Mouse (Mus musculus) midbrain, embryonic 15.5 days (tissue): ENCODE measurements around the gene Lars2. TPM values are rescaled to one million over a fixed set of nuclear protein-coding genes. Genes with fewer than 3 reads are reported as not detected.
A peak's percentile ranks its signal among the peaks of the same experiment; 100 is the strongest.
"Not testable (repeated sequence)": the region's sequence is repeated elsewhere in the genome, so short reads cannot be mapped to it uniquely, and the experiment has no call there.

Experiments
- ATAC-seq: fragments of 200-750 bp; cut with Nextera tagmentation; replicated peaks from 2 replicates; pipeline ENCODE4 v1.8.0; 2017; ENCODE audit warnings: moderate TSS enrichment
- H3K27ac ChIP-seq: fragments of 300-500 bp; sonication (generic); 2 replicates; pipeline ENCODE4 v1.5.1; 2015; ENCODE audit warnings: mild to moderate bottlenecking, inconsistent platforms
- H3K27me3 ChIP-seq: fragments of 300-500 bp; sonication (generic); replicated peaks from 2 replicates; pipeline ENCODE4 v1.6.1; 2015; ENCODE audit warnings: inconsistent platforms
- H3K36me3 ChIP-seq: fragments of 300-500 bp; sonication (generic); replicated peaks from 2 replicates; pipeline ENCODE4 v1.6.1; 2015; ENCODE audit warnings: inconsistent platforms
- H3K4me1 ChIP-seq: fragments of 300-500 bp; sonication (generic); 2 replicates; pipeline ENCODE4 v1.6.1; 2015; ENCODE audit warnings: inconsistent platforms
- H3K4me2 ChIP-seq: fragments of 300-500 bp; sonication (generic); 2 replicates; pipeline ENCODE4 v1.6.1; 2015; ENCODE audit warnings: inconsistent platforms, mild to moderate bottlenecking, moderate library complexity
- H3K4me3 ChIP-seq: fragments of 300-500 bp; sonication (generic); 2 replicates; pipeline ENCODE4 v1.5.1; 2015; ENCODE audit warnings: mild to moderate bottlenecking, inconsistent platforms
- H3K9ac ChIP-seq: fragments of 300-500 bp; sonication (generic); 2 replicates; pipeline ENCODE4 v1.6.1; 2015; ENCODE audit warnings: mild to moderate bottlenecking, inconsistent platforms
- H3K9me3 ChIP-seq: fragments of 300-500 bp; sonication (generic); 2 replicates; pipeline ENCODE4 v1.6.1; 2016; ENCODE audit warnings: inconsistent platforms
- WGBS: fragments of 180-500 bp; shearing (Covaris S2); methylation state at CpG from one replicate; pipeline ENCODE4 v1.1.7; 2015; ENCODE audit warnings: mixed read lengths; 5-methylcytosine and 5-hydroxymethylcytosine counted together
- polyA plus RNA-seq: library from polyadenylated mRNA; unstranded; fragments of >200 nt; fragmentation: Nextera tagmentation; extraction: Ambion mirVana; gene quantifications from 2 replicates; pipeline ENCODE4 v1.2.1, GENCODE M21; 2015

Lars2 gene
- polyA plus RNA-seq, 1 experiment from 2014 or later, result 819 TPM

DNA sequence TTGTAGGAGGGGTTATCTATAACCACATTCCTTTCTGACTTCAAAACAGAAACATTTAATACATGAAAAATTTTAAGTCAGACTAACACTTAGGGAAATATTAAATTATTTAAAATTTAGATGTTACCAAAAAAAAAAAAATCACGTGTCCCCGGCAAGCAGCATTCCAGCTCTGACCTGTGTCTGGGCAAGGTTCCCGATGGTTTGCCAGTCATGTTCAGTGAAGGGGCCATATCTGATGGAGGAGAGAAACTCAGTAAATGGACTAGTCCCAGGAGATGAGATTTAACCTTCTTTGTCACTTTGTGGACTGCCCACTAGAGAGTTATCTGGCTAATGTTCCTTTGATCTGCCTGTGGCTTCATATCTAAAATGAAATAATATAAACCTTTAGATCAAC, 36.3 kb downstream of the Lars2 start:
- no peak overlapping the region for H3K9ac ChIP-seq
- ATAC-seq, result no peak
- no peak overlapping the region for H3K4me3 ChIP-seq
- H3K27me3 ChIP-seq, result no peaks in the 10 kb centered on the region
- 88% methylated on average over 3 of the region's 3 CpGs for WGBS
- H3K27ac ChIP-seq, result no peak overlapping the region
- H3K9me3 ChIP-seq, result no peaks in the 10 kb centered on the region
- no peaks in the 10 kb centered on the region for H3K36me3 ChIP-seq
- H3K4me2 ChIP-seq, result no peak overlapping the region
- H3K4me1 ChIP-seq, result no peaks in the 10 kb centered on the region

DNA sequence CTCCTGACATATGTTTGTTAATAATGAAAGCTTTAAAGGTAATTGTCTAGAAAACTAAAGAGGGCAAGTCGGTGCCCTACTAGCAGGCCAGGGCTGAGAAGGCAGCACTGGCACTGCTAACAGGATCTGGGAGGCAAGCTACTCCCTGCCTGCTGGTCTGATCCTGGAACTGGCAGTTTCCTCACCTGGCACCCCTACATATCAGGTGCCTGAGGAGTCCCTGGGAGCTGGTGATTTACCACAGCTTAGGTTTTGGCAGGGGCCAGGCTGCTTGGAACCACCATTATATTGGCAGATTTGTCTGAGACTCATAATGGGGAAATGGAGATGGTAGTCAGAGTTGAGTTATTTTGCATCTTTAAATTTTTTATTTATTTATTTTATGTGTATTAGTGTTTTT, 38.5 kb downstream of the Lars2 start:
- no peak overlapping the region for H3K27ac ChIP-seq
- no peak overlapping the region for H3K9ac ChIP-seq
- no peaks in the 10 kb centered on the region for H3K27me3 ChIP-seq
- no peaks in the 10 kb centered on the region for H3K4me1 ChIP-seq
- H3K36me3 ChIP-seq, result no peaks in the 10 kb centered on the region
- no peaks in the 10 kb centered on the region for H3K9me3 ChIP-seq
- 93% methylated on average over 1 of the region's 1 CpGs for WGBS
- ATAC-seq, result no peak
- no peak overlapping the region for H3K4me3 ChIP-seq
- H3K4me2 ChIP-seq, result no peak overlapping the region

DNA sequence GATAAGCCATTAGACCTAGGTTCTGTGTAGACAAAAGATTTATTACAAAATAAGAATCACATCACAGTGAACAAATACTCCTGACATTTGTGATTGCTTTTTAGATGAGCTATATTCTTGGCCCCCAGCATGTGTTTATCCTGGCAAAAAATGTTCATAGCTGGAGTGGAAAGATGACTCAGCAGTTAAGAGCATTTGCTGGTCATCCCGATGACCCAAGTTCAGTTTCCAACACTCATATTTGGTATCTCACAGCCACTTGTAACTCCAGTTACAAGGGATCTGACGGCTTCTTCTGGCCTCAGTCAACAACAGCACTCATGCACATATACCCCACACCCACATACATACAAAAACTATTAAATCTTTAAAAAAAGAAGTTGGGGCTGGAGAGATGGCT, 42.0 kb downstream of the Lars2 start:
- H3K4me3 ChIP-seq, result no peak overlapping the region
- H3K36me3 ChIP-seq, result 0 out of 2 replicates have a peak, but pooled peaks cover 9% of the 10 kb centered on the region
- no peaks in the 10 kb centered on the region for H3K4me1 ChIP-seq
- H3K27me3 ChIP-seq, result no peaks in the 10 kb centered on the region
- H3K4me2 ChIP-seq, result no peak overlapping the region
- no peak overlapping the region for H3K9ac ChIP-seq
- 96% methylated on average over 2 of the region's 2 CpGs for WGBS
- H3K9me3 ChIP-seq, result no peaks in the 10 kb centered on the region
- no peak overlapping the region for H3K27ac ChIP-seq
- ATAC-seq, result no peak

DNA sequence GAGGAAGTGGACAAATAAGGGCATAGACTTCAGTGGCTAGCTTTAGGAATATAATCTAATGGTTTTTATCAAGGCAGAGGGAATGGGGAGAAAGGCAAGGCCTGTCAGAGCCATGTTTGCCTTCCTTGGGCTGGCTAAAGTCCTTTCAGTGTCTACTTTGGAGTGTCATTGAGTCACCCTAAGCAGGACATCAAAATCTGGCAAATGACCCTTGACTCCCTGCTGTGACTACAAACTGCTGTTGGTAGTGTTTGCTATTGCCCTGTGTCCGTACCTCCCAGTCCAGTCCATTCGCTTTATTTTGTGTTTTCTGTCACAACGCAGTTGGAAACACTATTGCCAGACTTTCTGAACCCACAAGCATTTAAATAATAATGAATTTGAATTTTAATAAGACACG, 63.1 kb downstream of the Lars2 start:
- Histone ChIP-seq H3K4me1 (no peaks in the 10 kb centered on the region), H3K27ac (no peak overlapping the region), H3K9me3 (no peaks in the 10 kb centered on the region), H3K9ac (no peak overlapping the region), H3K36me3 (no peaks in the 10 kb centered on the region), H3K27me3 (no peaks in the 10 kb centered on the region), H3K4me3 (no peak overlapping the region), H3K4me2 (no peak overlapping the region)
- ATAC-seq, result no peak
- WGBS, result 84% methylated on average over 4 of the region's 4 CpGs

DNA sequence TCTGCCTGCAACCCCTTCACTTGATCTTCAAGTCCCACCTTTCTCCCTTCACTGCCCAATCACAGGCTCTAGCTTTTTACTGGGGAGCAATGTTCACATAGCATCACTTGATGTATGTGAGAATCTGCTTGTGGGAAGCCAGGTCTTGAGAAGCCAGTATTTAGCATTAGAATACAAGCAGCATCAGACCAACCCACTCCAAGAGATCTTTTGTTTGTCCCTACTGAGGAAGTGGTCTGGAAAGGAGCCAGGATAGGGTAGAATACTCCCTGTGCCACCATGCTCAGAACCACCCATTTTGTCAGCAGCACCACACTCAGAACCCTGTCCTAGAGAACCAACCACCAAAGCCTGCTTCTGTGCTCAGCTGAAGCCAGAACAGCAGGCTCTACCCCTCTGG, 64.2 kb downstream of the Lars2 start:
- no peak for ATAC-seq
- no peaks in the 10 kb centered on the region for H3K36me3 ChIP-seq
- H3K9me3 ChIP-seq, result no peaks in the 10 kb centered on the region
- H3K4me2 ChIP-seq, result no peak overlapping the region
- no peak overlapping the region for H3K4me3 ChIP-seq
- H3K4me1 ChIP-seq, result no peaks in the 10 kb centered on the region
- no peak overlapping the region for H3K9ac ChIP-seq
- no peak overlapping the region; the same call in 1 of the 2 replicates for H3K27ac ChIP-seq
- H3K27me3 ChIP-seq, result no peaks in the 10 kb centered on the region

DNA sequence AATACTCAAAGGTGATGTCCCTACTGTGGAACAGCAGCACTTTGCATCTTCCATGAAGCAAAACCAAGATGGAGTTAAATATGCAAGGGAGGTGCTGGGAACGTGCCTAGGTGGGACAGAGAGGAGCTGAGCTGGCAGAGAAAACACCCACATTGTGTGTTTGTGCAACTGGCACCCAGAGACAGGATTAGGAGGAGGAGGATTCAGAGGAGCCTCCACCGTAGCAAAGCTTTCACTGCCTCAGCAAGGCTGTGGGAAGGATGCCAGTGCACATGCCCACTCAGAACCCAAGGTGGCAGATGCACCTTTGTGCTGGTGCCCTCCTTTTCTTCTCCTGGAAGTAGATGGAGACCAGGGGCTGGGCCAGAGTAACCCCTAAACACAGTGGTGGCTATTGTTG, 71.5 kb downstream of the Lars2 start:
- 72% methylated on average over 2 of the region's 2 CpGs for WGBS
- Histone ChIP-seq H3K4me2 (no peak overlapping the region), H3K9ac (no peak overlapping the region), H3K9me3 (no peaks in the 10 kb centered on the region), H3K36me3 (0 out of 2 replicates have a peak, but pooled peaks cover 11% of the 10 kb centered on the region), H3K27me3 (no peaks in the 10 kb centered on the region), H3K4me3 (no peak overlapping the region), H3K27ac (no peak overlapping the region), H3K4me1 (no peaks in the 10 kb centered on the region)
- no peak for ATAC-seq

DNA sequence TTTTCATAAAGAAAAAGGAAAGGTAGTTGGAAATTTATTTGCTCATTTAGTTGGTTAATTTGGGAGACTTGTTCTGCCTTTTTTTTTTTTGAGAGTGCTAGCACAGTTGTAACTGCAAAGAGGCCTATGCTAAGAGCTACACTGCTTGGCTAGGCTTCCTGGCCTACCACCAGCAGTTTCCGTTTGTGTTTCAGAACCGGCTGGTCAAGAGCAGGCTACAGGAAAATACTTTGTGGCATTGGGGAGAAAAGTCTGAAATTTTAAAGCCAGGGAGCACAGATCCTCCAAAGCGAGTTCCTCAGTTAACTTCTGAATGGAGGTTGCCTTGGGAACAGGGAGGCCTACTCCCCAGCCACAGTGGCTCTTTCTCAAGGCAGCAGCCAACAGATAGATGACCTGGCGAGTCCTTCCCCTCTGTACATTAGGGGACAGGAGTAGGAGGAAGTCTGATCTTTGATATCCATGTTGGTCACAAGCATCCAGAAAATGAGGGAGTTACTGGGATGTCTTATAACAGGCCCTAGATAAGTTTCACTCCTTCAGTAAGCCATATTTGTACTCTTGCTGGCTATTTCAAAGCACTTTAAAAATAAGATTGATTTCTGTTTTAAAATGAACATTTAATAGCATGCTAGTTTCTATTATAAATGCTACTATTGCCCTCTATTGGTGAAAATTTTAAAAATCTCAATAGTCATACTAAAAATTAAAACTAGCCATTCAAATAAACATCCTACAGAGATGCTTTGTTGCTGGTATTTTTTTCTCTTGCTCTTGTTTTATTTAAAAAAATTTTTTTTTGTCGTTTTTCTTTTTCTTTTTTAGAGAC, 73.7 kb downstream of the Lars2 start:
- ATAC-seq, result no peak

DNA sequence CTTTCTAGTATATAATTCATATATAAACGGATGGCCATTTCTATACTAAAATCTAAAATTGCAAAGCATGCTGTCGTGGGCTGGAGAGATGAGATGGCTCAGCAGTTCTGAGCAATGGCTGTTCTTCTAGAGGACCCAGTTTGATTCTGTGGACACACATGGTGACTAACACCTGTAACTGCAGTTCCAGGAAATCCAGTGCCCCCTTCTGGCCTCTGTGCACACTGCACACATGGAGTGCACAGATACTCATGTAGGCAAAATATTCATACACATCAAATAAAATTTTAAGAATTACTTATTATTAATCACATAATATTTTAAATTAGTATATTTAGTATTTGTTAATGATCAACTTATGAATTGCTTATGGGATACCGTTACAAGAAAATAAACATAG, 80.4 kb downstream of the Lars2 start:
- not testable (repeated sequence) for H3K4me2 ChIP-seq, H3K27me3 ChIP-seq, H3K9me3 ChIP-seq, H3K9ac ChIP-seq, H3K36me3 ChIP-seq, H3K27ac ChIP-seq, H3K4me3 ChIP-seq, ATAC-seq, H3K4me1 ChIP-seq
- WGBS, result 93% methylated on average over 3 of the region's 3 CpGs

More for the DNA sequence above, 73.7 kb downstream of the Lars2 start:
- H3K27ac ChIP-seq, result no peak overlapping the region
- H3K9ac ChIP-seq, result no peak overlapping the region
- H3K4me3 ChIP-seq, result no peak overlapping the region
- H3K27me3 ChIP-seq, result no peaks in the 10 kb centered on the region
- no peaks in the 10 kb centered on the region for H3K9me3 ChIP-seq
- no peak overlapping the region for H3K4me2 ChIP-seq
- H3K36me3 ChIP-seq, result 0 out of 2 replicates have a peak, but pooled peaks cover 11% of the 10 kb centered on the region
- WGBS, result 26% methylated on average over 5 of the region's 5 CpGs
- H3K4me1 ChIP-seq, result no peaks in the 10 kb centered on the region

DNA sequence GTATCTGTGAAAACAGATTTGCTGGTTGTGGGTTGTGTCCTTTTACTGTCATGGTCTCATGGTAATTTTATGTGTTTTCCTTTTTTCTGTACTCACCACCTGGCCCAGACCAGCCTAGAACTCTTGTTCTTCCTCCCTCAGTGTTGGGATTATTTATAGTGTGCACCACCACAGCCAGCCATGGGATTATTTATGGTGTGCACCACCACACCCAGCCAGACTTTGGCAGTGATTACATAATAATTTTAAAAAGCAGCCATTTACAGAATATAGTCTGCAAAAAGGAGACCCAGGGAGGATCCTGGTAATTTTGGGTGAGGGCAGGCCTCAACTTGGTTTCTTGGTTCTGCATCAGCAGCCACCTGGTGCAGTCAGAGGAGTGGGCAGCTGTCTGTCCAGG, 81.9 kb downstream of the Lars2 start:
- no peaks in the 10 kb centered on the region for H3K36me3 ChIP-seq
- no peak overlapping the region for H3K4me2 ChIP-seq
- H3K9ac ChIP-seq, result no peak overlapping the region
- H3K4me1 ChIP-seq, result no peaks in the 10 kb centered on the region
- no peak for ATAC-seq
- no peak overlapping the region for H3K4me3 ChIP-seq
- no peak overlapping the region for H3K27ac ChIP-seq
- no peaks in the 10 kb centered on the region for H3K9me3 ChIP-seq
- H3K27me3 ChIP-seq, result no peaks in the 10 kb centered on the region

DNA sequence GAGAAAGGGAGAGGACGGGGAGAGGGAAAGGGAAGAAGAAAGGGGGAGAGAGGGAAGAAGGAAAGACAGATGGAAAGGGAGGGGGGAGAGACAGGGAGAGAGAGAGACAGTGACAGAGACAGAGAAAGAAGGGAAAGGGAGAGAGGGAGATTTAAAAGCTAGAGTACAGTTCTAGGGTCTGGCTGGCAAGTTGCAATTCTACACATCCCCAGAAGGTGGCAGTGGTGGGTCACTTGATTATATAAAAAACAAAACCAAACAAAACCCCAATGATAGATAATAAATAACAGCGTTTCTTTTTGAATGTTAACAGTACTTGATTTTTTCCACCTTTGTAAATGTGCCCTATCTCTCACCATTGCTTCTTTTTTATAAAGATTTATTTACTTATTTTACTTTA, 83.4 kb downstream of the Lars2 start:
- Histone ChIP-seq H3K36me3 (no peaks in the 10 kb centered on the region), H3K9ac (no peak overlapping the region), H3K27ac (no peak overlapping the region), H3K4me1 (no peaks in the 10 kb centered on the region), H3K9me3 (no peaks in the 10 kb centered on the region), H3K27me3 (no peaks in the 10 kb centered on the region), H3K4me2 (no peak overlapping the region), H3K4me3 (no peak overlapping the region)
- WGBS, result 45% methylated on average over 2 of the region's 2 CpGs
- ATAC-seq, result 0 out of 2 replicates have a peak, but pooled peaks have one; percentile 37

DNA sequence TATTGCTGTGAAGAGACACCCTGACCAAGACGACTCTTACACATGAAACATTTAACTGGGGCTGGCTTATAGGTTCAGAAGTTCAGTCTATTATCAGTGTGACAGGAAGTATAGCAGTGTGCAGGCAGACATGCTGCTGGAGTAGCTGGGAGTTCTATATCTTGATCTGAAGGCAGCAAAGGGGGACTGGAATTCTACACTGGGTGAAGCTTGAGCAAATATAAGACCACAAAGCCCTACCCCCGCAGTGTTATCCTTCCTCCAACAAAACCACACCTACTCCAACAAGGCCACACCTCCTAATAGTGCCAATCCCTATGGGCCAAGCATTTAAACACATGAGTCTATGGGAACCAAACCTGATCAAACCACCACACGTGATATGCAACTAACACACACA, 85.0 kb downstream of the Lars2 start:
- no peak for ATAC-seq
- 72% methylated on average over 3 of the region's 3 CpGs for WGBS
- H3K36me3 ChIP-seq, result no peaks in the 10 kb centered on the region
- H3K9ac ChIP-seq, result no peak overlapping the region
- H3K27ac ChIP-seq, result no peak overlapping the region
- no peak overlapping the region for H3K4me2 ChIP-seq
- H3K9me3 ChIP-seq, result no peaks in the 10 kb centered on the region
- no peak overlapping the region for H3K4me3 ChIP-seq
- H3K27me3 ChIP-seq, result no peaks in the 10 kb centered on the region
- no peaks in the 10 kb centered on the region for H3K4me1 ChIP-seq

DNA sequence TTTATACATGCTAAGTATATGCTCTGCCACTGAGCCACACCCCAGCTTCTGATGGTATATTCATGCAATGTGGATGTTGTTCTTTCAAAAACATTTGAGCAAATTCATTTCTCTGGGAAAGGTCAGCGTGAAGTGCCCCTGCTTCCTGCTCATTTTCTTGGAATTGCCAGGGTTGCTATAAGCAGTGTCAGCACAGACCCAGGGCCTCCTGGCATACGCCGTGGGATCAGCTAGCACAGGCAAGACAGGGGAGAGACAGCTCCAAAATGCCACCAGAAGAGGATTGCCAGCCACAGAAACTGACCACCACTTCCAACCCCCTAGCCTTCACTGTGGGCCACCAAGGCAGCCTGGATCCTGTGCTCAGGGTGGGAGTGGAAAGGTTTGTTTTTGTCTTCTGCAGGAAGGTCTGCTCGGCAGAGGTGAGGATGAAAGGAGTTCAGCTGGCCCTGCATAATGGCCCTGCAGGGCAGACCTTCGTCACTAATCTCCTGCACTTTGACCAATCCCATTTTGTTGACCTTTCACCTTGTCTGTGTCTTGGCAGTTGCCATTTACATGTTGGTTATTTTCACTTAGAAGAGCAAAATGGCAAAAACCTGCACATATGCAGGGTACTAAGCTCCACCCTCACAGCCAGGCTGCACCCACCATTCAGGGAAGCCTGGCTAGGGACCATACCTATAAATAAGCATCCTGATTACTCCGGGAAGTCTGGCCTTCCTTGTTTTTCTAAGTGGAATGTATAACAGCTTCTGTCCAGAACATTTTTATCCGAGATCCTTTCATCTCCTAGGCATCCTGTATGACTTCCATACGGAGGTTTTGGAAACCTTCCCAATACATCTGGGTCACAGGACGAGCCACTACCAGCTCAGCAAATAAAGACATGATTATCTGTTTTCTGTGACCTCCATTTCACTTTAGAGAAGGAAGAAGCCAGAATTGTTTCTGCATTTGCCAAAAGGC, 90.2 kb downstream of the Lars2 start:
- Histone ChIP-seq H3K27me3 (no peaks in the 10 kb centered on the region), H3K4me2 (no peak overlapping the region), H3K36me3 (no peaks in the 10 kb centered on the region), H3K4me3 (no peak overlapping the region), H3K9ac (no peak overlapping the region), H3K27ac (no peak overlapping the region), H3K9me3 (peaks cover 3% of the 10 kb centered on the region), H3K4me1 (no peaks in the 10 kb centered on the region)
- WGBS, result 66% methylated on average over 9 of the region's 9 CpGs
- no peak for ATAC-seq
